Mouse (Mus musculus): Measurements from ENCODE around the gene Ltb4r2.

- TF ChIP-seq CTCF (IDR thresholded peaks at IDR 0.05; ENCODE audit: control insufficient read depth, insufficient read depth, insufficient replicate concordance, low read depth, low read length) = no peak
- no peak for TF ChIP-seq POLR2A (IDR thresholded peaks at IDR 0.05; ENCODE audit: control insufficient read depth, low read depth, low read length)
These were observed 34.3 kb downstream of the Ltb4r2 start for GRCm38 (mm10) chr14:55795380-55796163.
